Mouse (Mus musculus): ENCODE data around the gene Nectin3. TPM values are rescaled to one million over a fixed set of nuclear protein-coding genes. Genes with fewer than 3 reads are reported as not detected.
A peak's percentile ranks its signal among the peaks of the same experiment; 100 is the strongest.

The Nectin3 gene
- 1.6 and 2.0 TPM in 2 replicates for polyA plus RNA-seq (2015; fragmentation: Nextera tagmentation; extraction: Ambion mirVana)

DNA sequence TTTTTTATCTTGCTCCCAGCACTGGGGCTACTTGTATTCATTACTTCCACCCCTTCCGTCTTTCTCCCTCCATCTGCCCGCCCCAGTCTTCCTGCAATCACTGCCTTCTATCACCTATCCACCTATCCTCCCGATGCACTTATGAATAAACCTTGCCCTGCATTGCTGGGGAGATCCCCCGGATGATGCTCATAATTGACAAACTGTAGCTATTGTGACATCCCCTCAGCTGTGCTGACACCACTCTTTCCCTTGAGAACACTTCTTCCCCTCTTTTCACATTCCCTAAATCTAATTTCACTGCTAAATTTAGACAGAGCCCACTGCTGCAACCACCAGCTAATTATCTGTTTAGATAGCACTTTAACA is at the start of gene Nectin3:
Gene Nectin3 (minus strand): TSS at position 105 of the 369 bp plus-strand sequence.
- Histone ChIP-seq H3K27ac (ENCODE audit: low read length) (no peak within 1 kb of the TSS), H3K4me3 (ENCODE audit: low read depth, low read length) (peak within 1 kb of the TSS; percentile 65), H3K9me3 (replicated peaks; ENCODE audit: control insufficient read depth, low read length) (no peaks in the 10 kb centered on the region), H3K36me3 (ENCODE audit: control insufficient read depth, insufficient read depth) (no peaks in the 10 kb centered on the region), H3K4me2 (ENCODE audit: low read depth, low read length) (peak within 1 kb of the TSS; percentile 54), H3K27me3 (ENCODE audit: control insufficient read depth, insufficient read depth, low read depth, low read length) (peaks cover 41% of the 10 kb centered on the region), H3K9ac (ENCODE audit: low read depth, low read length) (peak within 1 kb of the TSS; percentile 34), H3K4me1 (ENCODE audit: control insufficient read depth, low read depth, low read length) (no peaks in the 10 kb centered on the region)
- ATAC-seq (ENCODE audit: low read depth): no peak
- 8% methylated on average over 4 of the region's 4 CpGs for WGBS (ENCODE audit: insufficient replicate concordance)

DNA sequence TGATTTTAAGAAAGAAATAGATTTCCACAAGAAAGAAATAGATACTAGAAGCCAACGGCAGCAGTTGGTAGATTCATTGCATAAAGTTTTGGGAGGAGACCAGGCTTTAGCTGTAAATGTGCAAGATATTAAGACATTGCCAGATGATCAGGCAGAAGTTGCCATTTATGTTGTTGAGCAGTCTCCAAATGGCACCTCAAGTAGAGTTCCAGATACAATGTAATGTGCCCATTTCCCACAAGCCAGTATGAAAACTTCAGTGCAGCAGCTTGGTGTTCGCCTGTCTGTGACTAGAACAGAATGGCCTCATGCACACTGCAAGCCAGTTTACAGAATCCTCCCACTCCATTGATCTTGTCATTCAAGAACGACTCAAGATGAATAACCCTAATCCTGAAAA is 39.8 kb upstream of the Nectin3 start:
- Histone ChIP-seq H3K4me1 (ENCODE audit: control insufficient read depth, low read depth, low read length) (no peaks in the 10 kb centered on the region), H3K27me3 (ENCODE audit: control insufficient read depth, insufficient read depth, low read depth, low read length) (no peaks in the 10 kb centered on the region), H3K9ac (ENCODE audit: low read depth, low read length) (no peak overlapping the region), H3K4me2 (ENCODE audit: low read depth, low read length) (no peak overlapping the region), H3K9me3 (replicated peaks; ENCODE audit: control insufficient read depth, low read length) (no peaks in the 10 kb centered on the region), H3K36me3 (ENCODE audit: control insufficient read depth, insufficient read depth) (no peaks in the 10 kb centered on the region), H3K27ac (ENCODE audit: low read length) (no peak overlapping the region), H3K4me3 (ENCODE audit: low read depth, low read length) (no peak overlapping the region)
- WGBS (ENCODE audit: insufficient replicate concordance): 52% methylated on average over 3 of the region's 3 CpGs
- ATAC-seq (ENCODE audit: low read depth): no peak

DNA sequence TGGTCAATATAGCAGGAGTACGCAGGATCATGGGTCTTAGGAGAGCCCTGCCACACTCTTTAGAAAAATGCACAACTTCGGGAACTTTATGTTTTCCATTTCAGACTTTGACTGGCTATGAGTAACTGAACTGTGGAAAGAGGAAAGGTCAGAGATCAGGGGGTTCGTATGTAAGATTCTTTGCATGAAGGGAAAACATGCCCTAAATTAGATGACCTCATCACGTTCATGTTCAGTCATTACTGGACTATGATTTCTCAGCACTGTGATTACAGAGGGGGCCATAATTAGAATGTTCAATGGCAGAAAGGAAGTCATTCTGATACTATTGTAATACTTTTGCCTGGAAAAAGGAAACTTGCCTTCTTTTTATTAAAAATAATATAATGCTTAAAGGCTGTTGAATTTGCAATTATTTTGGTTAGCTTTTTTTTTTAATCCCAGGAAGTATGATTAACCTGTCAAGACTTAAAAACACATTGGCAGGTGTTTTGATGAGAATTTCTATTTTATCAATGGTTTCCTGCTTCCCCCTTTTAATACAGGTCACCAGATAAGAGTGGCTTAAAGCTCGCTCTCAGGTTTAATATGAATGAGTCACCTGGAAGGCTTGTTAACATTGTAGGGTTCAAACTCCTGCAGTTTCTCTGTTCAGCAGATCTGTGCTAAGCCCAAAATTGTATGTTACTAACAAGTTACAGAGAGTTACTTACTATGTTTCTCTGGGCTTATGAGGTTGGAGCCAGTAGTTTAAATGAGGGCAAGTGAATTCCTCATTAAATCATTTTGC is 34.3 kb upstream of the Nectin3 start:
- no peak for ATAC-seq (ENCODE audit: low read depth)
- H3K36me3 ChIP-seq (ENCODE audit: control insufficient read depth, insufficient read depth): no peaks in the 10 kb centered on the region
- no peak overlapping the region for H3K4me3 ChIP-seq (ENCODE audit: low read depth, low read length)
- H3K27me3 ChIP-seq (ENCODE audit: control insufficient read depth, insufficient read depth, low read depth, low read length): no peaks in the 10 kb centered on the region
- WGBS (ENCODE audit: insufficient replicate concordance): 59% methylated on average over 5 of the region's 5 CpGs
- no peak overlapping the region for H3K9ac ChIP-seq (ENCODE audit: low read depth, low read length)
- no peak overlapping the region for H3K4me2 ChIP-seq (ENCODE audit: low read depth, low read length)
- H3K9me3 ChIP-seq (replicated peaks; ENCODE audit: control insufficient read depth, low read length): no peaks in the 10 kb centered on the region
- no peaks in the 10 kb centered on the region for H3K4me1 ChIP-seq (ENCODE audit: control insufficient read depth, low read depth, low read length)
- no peak overlapping the region for H3K27ac ChIP-seq (ENCODE audit: low read length)

- Histone ChIP-seq H3K4me2 (ENCODE audit: low read depth, low read length) (no peak overlapping the region), H3K9ac (ENCODE audit: low read depth, low read length) (no peak overlapping the region), H3K9me3 (replicated peaks; ENCODE audit: control insufficient read depth, low read length) (no peaks in the 10 kb centered on the region), H3K27ac (ENCODE audit: low read length) (no peak overlapping the region), H3K36me3 (ENCODE audit: control insufficient read depth, insufficient read depth) (no peaks in the 10 kb centered on the region), H3K4me1 (ENCODE audit: control insufficient read depth, low read depth, low read length) (no peaks in the 10 kb centered on the region), H3K27me3 (ENCODE audit: control insufficient read depth, insufficient read depth, low read depth, low read length) (no peaks in the 10 kb centered on the region), H3K4me3 (ENCODE audit: low read depth, low read length) (no peak overlapping the region)
- no peak for ATAC-seq (ENCODE audit: low read depth)
- WGBS (ENCODE audit: insufficient replicate concordance): 46% methylated on average over 3 of the region's 3 CpGs
These were observed 32.7 kb upstream of the Nectin3 start for GRCm38 (mm10) chr16:46531023-46531422.

- Histone ChIP-seq H3K9ac (ENCODE audit: low read depth, low read length) (no peak overlapping the region), H3K4me1 (ENCODE audit: control insufficient read depth, low read depth, low read length) (no peaks in the 10 kb centered on the region), H3K4me2 (ENCODE audit: low read depth, low read length) (no peak overlapping the region), H3K4me3 (ENCODE audit: low read depth, low read length) (no peak overlapping the region), H3K27me3 (ENCODE audit: control insufficient read depth, insufficient read depth, low read depth, low read length) (no peaks in the 10 kb centered on the region), H3K9me3 (replicated peaks; ENCODE audit: control insufficient read depth, low read length) (no peaks in the 10 kb centered on the region), H3K27ac (ENCODE audit: low read length) (no peak overlapping the region), H3K36me3 (ENCODE audit: control insufficient read depth, insufficient read depth) (no peaks in the 10 kb centered on the region)
- 57% methylated on average over 5 of the region's 5 CpGs for WGBS (ENCODE audit: insufficient replicate concordance)
- ATAC-seq (ENCODE audit: low read depth): no peak
These were observed 22.6 kb upstream of the Nectin3 start for GRCm38 (mm10) chr16:46520885-46521417.

GRCm38 (mm10) chr16:46519606-46520005 is 21.3 kb upstream of the Nectin3 start:
- Histone ChIP-seq H3K27ac (ENCODE audit: low read length) (no peak overlapping the region), H3K27me3 (ENCODE audit: control insufficient read depth, insufficient read depth, low read depth, low read length) (no peaks in the 10 kb centered on the region)
- 49% methylated on average over 2 of the region's 2 CpGs for WGBS (ENCODE audit: insufficient replicate concordance)

GRCm38 (mm10) chr16:46507944-46508333 is 9.6 kb upstream of the Nectin3 start:
- Histone ChIP-seq H3K9me3 (replicated peaks; ENCODE audit: control insufficient read depth, low read length) (no peaks in the 10 kb centered on the region), H3K36me3 (ENCODE audit: control insufficient read depth, insufficient read depth) (no peaks in the 10 kb centered on the region), H3K27me3 (ENCODE audit: control insufficient read depth, insufficient read depth, low read depth, low read length) (no peaks in the 10 kb centered on the region), H3K4me2 (ENCODE audit: low read depth, low read length) (no peak overlapping the region), H3K9ac (ENCODE audit: low read depth, low read length) (no peak overlapping the region), H3K4me3 (ENCODE audit: low read depth, low read length) (no peak overlapping the region), H3K4me1 (ENCODE audit: control insufficient read depth, low read depth, low read length) (no peaks in the 10 kb centered on the region), H3K27ac (ENCODE audit: low read length) (no peak overlapping the region)
- no peak for ATAC-seq (ENCODE audit: low read depth)
- 67% methylated on average over 3 of the region's 3 CpGs for WGBS (ENCODE audit: insufficient replicate concordance)

More at GRCm38 (mm10) chr16:46519606-46520005, 21.3 kb upstream of the Nectin3 start:
- H3K4me3 ChIP-seq (ENCODE audit: low read depth, low read length): no peak overlapping the region
- H3K9me3 ChIP-seq (replicated peaks; ENCODE audit: control insufficient read depth, low read length): no peaks in the 10 kb centered on the region
- H3K4me1 ChIP-seq (ENCODE audit: control insufficient read depth, low read depth, low read length): no peaks in the 10 kb centered on the region
- H3K4me2 ChIP-seq (ENCODE audit: low read depth, low read length): no peak overlapping the region
- no peak for ATAC-seq (ENCODE audit: low read depth)
- H3K9ac ChIP-seq (ENCODE audit: low read depth, low read length): no peak overlapping the region
- no peaks in the 10 kb centered on the region for H3K36me3 ChIP-seq (ENCODE audit: control insufficient read depth, insufficient read depth)

DNA sequence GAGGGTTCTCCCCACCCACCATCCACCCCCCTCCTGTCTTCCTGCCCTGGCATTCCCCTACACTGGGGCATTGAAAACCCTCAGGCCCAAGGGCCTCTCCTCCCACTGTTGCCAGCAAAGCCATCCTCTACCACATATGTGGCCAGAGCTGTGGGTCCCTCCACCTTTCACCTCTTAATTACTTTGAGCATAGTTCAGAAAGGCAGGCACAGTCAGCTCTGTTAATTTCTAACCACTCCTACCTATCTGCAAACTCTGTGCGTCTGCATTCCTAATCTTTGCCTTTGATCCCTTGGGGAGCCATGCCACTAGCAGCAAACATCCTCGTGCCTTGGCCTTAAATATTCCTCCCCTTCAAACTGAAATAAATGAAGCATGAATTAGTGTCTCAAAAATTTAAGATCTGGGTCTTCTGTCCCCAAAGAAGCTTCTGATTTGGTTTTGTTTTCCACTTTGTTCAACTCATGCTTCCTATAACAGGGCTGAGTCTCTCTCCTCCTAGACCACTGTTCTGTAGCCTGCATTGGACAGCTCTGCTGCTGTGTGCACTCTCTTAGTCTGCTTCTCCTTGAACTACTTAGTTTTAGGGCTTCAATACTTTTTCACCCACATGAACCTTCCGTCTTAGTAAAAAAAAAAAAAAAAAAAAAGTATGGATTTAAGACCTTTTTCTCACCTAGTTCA is 9.1 kb upstream of the Nectin3 start:
- no peaks in the 10 kb centered on the region for H3K9me3 ChIP-seq (replicated peaks; ENCODE audit: control insufficient read depth, low read length)
- WGBS (ENCODE audit: insufficient replicate concordance): 44% methylated on average over 3 of the region's 3 CpGs
- H3K4me2 ChIP-seq (ENCODE audit: low read depth, low read length): no peak overlapping the region
- no peak overlapping the region for H3K9ac ChIP-seq (ENCODE audit: low read depth, low read length)
- H3K4me1 ChIP-seq (ENCODE audit: control insufficient read depth, low read depth, low read length): no peaks in the 10 kb centered on the region
- no peak overlapping the region for H3K4me3 ChIP-seq (ENCODE audit: low read depth, low read length)
- H3K27ac ChIP-seq (ENCODE audit: low read length): no peak overlapping the region
- no peaks in the 10 kb centered on the region for H3K27me3 ChIP-seq (ENCODE audit: control insufficient read depth, insufficient read depth, low read depth, low read length)
- peak; percentile 72 for ATAC-seq (ENCODE audit: low read depth)
- H3K36me3 ChIP-seq (ENCODE audit: control insufficient read depth, insufficient read depth): no peaks in the 10 kb centered on the region

DNA sequence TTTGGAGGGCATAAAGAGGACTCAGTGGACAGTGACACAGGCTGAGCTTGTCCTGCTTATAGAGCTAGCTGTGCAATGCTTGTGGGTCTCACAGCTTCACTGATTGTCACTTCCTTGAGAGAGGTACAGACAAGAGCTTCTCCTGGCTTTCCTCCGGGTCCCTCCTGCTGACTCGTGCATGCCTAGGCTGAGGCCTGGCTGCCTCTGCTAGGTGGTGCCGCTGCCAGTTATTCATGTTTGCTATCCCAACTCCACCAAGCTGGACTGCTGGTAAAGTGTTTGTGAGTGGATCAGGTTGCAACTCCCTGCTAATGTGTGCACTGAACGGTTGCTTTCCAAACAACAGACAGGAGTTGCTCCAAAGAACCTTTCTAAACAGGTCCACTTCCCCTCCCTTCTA is 5.7 kb upstream of the Nectin3 start:
- no peaks in the 10 kb centered on the region for H3K36me3 ChIP-seq (ENCODE audit: control insufficient read depth, insufficient read depth)
- no peaks in the 10 kb centered on the region for H3K9me3 ChIP-seq (replicated peaks; ENCODE audit: control insufficient read depth, low read length)
- no peak overlapping the region for H3K9ac ChIP-seq (ENCODE audit: low read depth, low read length)
- no peak for ATAC-seq (ENCODE audit: low read depth)
- no peak overlapping the region for H3K4me3 ChIP-seq (ENCODE audit: low read depth, low read length)
- H3K4me2 ChIP-seq (ENCODE audit: low read depth, low read length): no peak overlapping the region
- no peak overlapping the region for H3K27ac ChIP-seq (ENCODE audit: low read length)
- H3K4me1 ChIP-seq (ENCODE audit: control insufficient read depth, low read depth, low read length): no peaks in the 10 kb centered on the region
- H3K27me3 ChIP-seq (ENCODE audit: control insufficient read depth, insufficient read depth, low read depth, low read length): no peaks in the 10 kb centered on the region; the same call in 1 of the 2 replicates
- 63% methylated on average over 4 of the region's 4 CpGs for WGBS (ENCODE audit: insufficient replicate concordance)

Measured in liver, embryonic 16.5 days (tissue).